Mouse (Mus musculus) adrenal gland, adult 8-10 months (tissue): ENCODE results near the gene Tmco5. TPM values are rescaled to one million over a fixed set of nuclear protein-coding genes. Genes with fewer than 3 reads are reported as not detected.
"Not testable (repeated sequence)": the region's sequence is repeated elsewhere in the genome, so short reads cannot be mapped to it uniquely, and the experiment has no call there.

Source experiments
- DNase-seq: peaks from one replicate; pipeline ENCODE4 v3.0.0; 2022
- total RNA-seq, 4 experiments: library from RNA; stranded (reverse); gene quantifications; 2 replicates each; pipeline ENCODE4 v1.2.4; 2022

Tmco5 gene
- total RNA-seq, 4 experiments from 2014 or later: not detected

DNA sequence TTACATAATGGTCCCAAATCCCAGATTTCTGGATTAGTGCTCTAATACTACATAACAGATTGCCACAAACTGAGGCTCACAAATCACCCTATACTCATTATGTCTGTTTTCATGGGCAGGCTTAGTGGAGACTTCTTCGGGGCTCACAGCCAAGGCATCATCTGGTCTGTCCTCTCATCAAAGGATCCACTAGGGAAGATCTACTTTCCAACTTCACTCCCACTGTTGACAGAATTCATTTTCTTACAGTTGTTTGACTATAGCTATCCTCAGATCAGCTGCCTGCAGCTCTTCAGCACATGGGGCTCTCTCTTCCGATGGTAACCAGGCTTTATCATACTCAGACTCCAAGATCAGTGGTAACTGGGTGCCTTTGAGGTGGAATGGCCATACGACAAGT, 45.2 kb downstream of the Tmco5 start:
- no peak for DNase-seq

DNA sequence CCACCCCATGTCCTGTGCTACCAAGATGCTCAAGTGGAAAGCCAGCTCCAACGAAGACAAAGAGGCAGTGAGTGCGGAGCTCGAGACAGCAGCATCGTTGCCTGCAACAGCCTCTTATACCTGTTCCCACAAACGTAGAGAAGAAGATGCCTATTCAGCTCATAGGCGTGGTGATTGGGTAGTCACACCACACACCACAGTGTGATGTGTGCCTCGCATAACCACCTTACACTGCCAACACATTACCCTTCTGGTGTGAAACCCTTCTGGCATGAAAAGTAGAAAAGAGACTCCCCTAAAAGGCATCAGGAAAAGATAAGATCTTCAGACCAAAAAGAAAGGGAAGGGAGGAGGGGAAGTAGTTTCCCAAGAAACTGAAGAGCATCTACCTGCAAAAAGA, 45.8 kb downstream of the Tmco5 start:
- no peak for DNase-seq

DNA sequence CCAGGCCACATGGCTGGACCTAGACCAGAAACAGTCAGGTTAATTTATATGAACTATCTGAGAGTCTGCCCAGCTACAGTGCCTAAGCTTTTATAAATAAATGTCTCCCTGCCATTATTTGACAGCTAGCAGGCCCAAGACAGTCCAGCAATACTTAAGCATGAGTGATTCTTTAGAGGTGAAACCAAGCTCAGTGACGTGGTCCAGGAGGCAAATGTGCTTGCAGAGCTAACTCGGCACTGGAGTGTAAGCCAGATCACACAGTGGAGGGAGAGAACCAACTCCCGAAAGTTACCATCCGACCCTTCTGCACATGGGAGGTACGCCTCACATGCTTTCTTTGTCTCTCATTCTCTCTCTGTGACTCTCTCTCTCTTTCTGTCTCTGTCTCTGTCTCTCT, 46.7 kb downstream of the Tmco5 start:
- no peak for DNase-seq

DNA sequence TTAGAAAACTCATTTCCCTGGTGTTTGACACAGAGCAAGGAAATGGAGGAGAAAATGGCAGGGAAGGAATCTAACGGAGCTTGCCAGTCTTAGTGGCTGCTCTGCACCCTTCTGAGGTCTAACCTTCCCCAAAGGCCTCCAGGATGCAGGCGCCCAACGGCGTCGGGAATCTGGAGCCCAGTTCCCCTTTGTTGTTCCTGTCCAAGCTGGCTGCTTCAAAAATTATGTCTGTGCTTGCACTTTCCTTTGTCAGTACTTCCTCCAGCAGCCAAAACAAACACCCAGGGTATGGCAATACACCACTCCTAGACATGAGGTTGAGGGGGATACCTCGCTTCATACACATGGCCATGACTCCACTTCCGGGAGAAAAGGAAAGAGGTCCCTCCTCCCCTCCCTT, 53.7 kb downstream of the Tmco5 start:
- DNase-seq: no peak

DNA sequence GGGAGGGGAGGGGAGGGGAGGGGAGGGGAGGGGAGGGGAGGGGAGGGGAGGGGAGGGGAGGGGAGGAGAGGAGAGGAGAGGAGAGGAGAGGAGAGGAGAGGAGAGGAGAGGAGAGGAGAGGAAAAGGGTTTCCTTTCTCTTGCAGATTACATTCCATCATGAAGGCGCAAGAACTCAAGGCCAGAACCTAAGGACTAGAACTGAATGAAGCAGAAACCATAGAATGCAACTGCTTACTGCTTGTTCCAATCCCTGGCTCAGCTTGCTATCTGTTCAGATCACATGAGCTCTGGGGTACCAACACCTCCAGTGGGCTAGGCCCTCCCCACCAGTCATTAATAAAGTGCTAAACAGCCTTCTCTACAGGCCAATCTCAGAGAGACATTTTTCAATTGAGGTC, 55.7 kb downstream of the Tmco5 start:
- not testable (repeated sequence) for DNase-seq

DNA sequence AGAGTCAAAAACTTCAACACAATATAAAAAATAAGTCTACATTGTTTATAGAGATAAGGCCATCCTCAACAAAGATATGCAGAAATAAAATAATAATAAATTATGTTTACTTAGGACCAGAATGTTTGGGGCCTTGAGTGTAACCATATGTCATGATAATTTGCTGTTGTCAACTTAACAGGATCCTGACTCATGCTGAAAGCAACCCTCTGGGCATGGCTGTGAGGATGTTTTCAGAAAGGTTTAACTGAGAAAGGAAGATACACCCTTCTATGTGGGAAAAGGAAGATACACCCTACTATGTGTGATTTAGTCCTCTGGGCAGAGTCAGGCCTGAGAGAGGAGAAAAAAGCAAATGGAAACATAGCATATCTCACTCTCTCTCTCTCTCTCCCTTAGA, 56.3 kb downstream of the Tmco5 start:
- no peak for DNase-seq

DNA sequence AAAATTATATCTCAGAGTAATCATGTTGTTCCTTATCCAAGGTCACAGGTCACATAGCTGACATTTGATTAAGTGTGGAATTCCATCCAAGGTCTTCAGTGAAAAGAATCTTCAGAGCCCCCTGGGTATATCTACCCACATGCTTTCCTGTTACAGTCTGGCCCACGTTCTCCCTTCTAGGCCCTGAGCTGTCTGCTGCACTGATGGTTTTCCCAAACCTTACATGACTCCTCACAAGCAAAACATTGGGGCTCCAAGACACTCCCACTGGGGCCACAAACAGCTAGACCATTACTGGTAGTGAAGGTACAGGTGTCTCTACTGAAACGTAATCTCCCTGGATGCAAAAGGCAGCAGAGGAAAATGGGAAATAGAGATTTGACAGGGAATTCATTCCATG, 57.9 kb downstream of the Tmco5 start:
- no peak for DNase-seq

DNA sequence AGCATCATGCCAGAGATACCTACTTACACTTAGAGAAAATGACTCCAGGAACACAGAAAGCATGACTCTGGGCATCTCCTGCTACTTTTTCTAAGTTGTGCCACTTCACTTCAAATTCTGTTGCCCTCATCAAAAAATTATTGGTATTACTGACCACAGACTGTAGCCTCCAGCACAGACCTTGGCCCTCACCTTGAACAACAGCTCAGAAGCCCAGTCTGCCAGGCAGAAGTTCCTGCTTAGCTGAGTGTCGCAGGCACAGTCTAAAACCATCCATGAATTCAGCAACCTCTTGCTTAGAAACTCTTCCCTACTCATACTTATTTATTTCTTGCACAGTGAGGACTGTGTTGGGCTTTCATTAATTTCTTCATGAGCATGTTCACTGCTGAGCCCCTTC, 58.7 kb downstream of the Tmco5 start:
- peak; percentile 66 for DNase-seq

DNA sequence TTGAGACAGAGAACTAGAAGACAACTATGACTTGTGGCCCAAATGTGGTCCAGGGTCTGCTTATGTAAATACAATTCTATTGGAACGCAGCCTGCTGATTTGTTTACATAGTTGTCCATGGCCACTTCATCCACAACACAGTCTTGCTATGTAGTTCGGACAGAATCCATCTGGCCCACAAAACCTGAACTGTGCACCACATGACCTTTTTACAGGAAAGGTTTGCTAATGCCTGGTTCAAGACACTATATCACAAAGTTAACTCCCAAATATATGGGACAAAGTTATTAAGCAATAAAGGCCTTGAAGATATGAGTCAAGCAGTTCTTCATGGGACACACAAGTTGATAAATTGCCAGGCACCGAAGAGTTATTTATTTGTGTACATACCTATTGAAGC, 63.3 kb downstream of the Tmco5 start:
- no peak for DNase-seq

Other genes starting within 250 kb of the Tmco5 start
- gene Spred1, start 242.7 kb downstream of the Tmco5 start, total RNA-seq: 100 to 1,000 TPM in 3 of 4 experiments, 10 to 100 TPM in 1; 81.3 to 142 (median 124) TPM